Mouse (Mus musculus) bone marrow macrophage, adult 2 months (primary cell): Measurements from ENCODE around the gene Ero1l.

Experiments used
- CTCF ChIP-seq: IDR thresholded peaks from 2 replicates; pipeline ENCODE4 v1.5.1; 2012; ENCODE audit warnings: low read depth, mild to moderate bottlenecking, low read length, moderate library complexity
- POLR2A ChIP-seq: IDR thresholded peaks from 2 replicates; pipeline ENCODE4 v1.6.1; 2012; ENCODE audit warnings: mild to moderate bottlenecking, low read depth, low read length, borderline replicate concordance

DNA sequence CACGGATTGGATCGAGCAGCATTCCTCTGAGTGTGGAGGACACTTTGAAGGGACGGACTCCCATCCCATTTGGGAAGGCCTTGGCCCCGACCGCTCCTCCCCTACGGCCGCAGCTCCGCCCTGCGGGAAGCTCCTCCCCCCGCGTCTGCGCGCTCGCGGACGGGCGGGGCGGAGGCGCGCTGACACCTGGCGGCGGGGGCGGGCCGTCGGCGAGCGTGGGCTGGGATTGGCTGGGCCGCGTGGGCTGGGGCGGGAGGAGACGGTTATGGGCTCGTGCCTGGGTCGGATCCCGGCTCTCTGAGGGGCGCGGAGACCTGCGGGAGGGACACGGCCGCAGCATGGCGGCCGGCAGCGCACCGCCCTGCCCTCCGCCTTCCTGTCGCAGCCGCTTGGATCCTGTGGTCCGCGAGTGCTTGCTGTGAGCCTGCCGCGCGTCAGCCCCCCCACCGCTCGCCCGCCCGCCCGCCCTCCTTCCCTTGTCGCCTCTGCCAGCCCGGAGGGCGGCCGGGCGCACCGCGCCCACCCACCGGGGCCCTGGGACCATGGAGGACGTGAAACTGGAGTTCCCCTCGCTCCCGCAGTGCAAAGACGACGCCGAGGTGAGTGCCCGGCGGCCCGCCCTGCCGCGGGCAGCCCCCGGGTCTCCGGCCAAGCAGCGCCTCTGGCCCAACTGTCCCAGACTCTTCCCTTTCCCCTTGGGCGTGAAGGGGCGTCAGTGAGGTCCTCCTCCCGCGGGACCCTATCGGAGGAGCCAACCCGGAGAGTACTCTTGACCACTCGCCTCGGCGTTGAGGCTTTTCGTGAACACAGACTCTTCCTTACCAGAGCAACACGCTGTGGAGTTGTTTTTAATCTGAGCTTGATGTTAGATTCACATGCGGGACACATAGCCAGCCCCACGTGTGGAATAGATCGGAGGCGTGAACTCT lies 32.6 kb upstream of the Ero1l start, which contains the start of gene Styx:
- TF ChIP-seq POLR2A (no peak), CTCF (no peak)
